Mouse (Mus musculus) myocyte (in vitro differentiated cells): Measurements from ENCODE around the gene Olfr798. TPM values are rescaled to one million over a fixed set of nuclear protein-coding genes. Genes with fewer than 3 reads are reported as not detected.

Experiments
- H3K27me3 ChIP-seq: one replicate; pipeline ENCODE4 v1.6.1; 2011; ENCODE audit not compliant: control insufficient read depth, insufficient read depth, insufficient read length
- H3K36me3 ChIP-seq: one replicate; pipeline ENCODE4 v1.6.1; 2011; ENCODE audit not compliant: control insufficient read depth, insufficient read depth
- H3K4me2 ChIP-seq: one replicate; pipeline ENCODE4 v1.6.1; 2011; ENCODE audit warnings: low read depth, control low read depth
- H3K4me3 ChIP-seq: one replicate; pipeline ENCODE4 v1.5.1; 2011; ENCODE audit warnings: mild to moderate bottlenecking, control low read depth, moderate library complexity
- H3K79me2 ChIP-seq: one replicate; pipeline ENCODE4 v1.6.1; 2011; ENCODE audit not compliant: control insufficient read depth, insufficient read depth
- H3ac ChIP-seq: one replicate; pipeline ENCODE4 v1.6.1; 2011; ENCODE audit not compliant: control insufficient read depth, insufficient read length
- CEBPB ChIP-seq: IDR thresholded peaks from 2 replicates; pipeline ENCODE4 v1.6.1; 2011; ENCODE audit warnings: mild to moderate bottlenecking, moderate library complexity; ENCODE audit not compliant: poor library complexity, insufficient read depth, severe bottlenecking
- E2F4 ChIP-seq: IDR thresholded peaks from one replicate; pipeline ENCODE4 v1.6.1; 2011; ENCODE audit warnings: mild to moderate bottlenecking, control low read depth, moderate library complexity; ENCODE audit not compliant: insufficient read depth
- MAX ChIP-seq: IDR thresholded peaks from one replicate; pipeline ENCODE4 v1.6.1; 2011; ENCODE audit warnings: low read depth, mild to moderate bottlenecking, control low read depth
- MYOD1 ChIP-seq, 3 experiments: IDR thresholded peaks; one replicate each; pipeline ENCODE4 v1.6.1; 2011; ENCODE audit warnings: control low read depth in 2 of 3, low read depth in 2 of 3, mild to moderate bottlenecking in 2 of 3, moderate library complexity in 1 of 3; ENCODE audit not compliant: insufficient read length in 2 of 3, control insufficient read depth in 1 of 3
- MYOG ChIP-seq, 3 experiments: IDR thresholded peaks; one replicate each; pipeline ENCODE4 v1.6.1; 2011; ENCODE audit warnings: control low read depth in 2 of 3, low read depth in 2 of 3, mild to moderate bottlenecking in 2 of 3; ENCODE audit not compliant: insufficient read length in 2 of 3, control insufficient read depth in 1 of 3, insufficient read depth in 1 of 3
- POLR2A ChIP-seq: IDR thresholded peaks from one replicate; pipeline ENCODE4 v1.6.1; 2011; ENCODE audit warnings: low read depth, mild to moderate bottlenecking, control low read depth, moderate library complexity; ENCODE audit not compliant: insufficient read length
- POLR2AphosphoS2 ChIP-seq: IDR thresholded peaks from one replicate; pipeline ENCODE4 v1.6.1; 2011; ENCODE audit warnings: low read depth, control low read depth; ENCODE audit not compliant: insufficient read length
- REST ChIP-seq: IDR thresholded peaks from one replicate; pipeline ENCODE4 v1.6.1; 2011; ENCODE audit warnings: mild to moderate bottlenecking, control low read depth, moderate library complexity; ENCODE audit not compliant: insufficient read depth, insufficient read length
- SRF ChIP-seq: IDR thresholded peaks from one replicate; pipeline ENCODE4 v1.6.1; 2011; ENCODE audit warnings: low read depth; ENCODE audit not compliant: control insufficient read depth, insufficient read length
- TCF12 ChIP-seq: IDR thresholded peaks from one replicate; pipeline ENCODE4 v1.6.1; 2011; ENCODE audit warnings: mild to moderate bottlenecking, control low read depth; ENCODE audit not compliant: poor library complexity, insufficient read depth, severe bottlenecking
- TCF3 ChIP-seq: IDR thresholded peaks from one replicate; pipeline ENCODE4 v1.6.1; 2011; ENCODE audit warnings: low read depth, control low read depth; ENCODE audit not compliant: insufficient read length
- USF1 ChIP-seq: IDR thresholded peaks from one replicate; pipeline ENCODE4 v1.6.1; 2011; ENCODE audit warnings: low read depth, mild to moderate bottlenecking, control low read depth, moderate library complexity
- polyA plus RNA-seq: library from polyadenylated mRNA; unstranded; fragments of >200 nt; fragmentation: generic; extraction: Trizol; gene quantifications from one replicate; pipeline ENCODE4 v1.2.1, GENCODE M21; 2012; ENCODE audit warnings: missing spikeins

The Olfr798 gene
- polyA plus RNA-seq, result not detected

DNA sequence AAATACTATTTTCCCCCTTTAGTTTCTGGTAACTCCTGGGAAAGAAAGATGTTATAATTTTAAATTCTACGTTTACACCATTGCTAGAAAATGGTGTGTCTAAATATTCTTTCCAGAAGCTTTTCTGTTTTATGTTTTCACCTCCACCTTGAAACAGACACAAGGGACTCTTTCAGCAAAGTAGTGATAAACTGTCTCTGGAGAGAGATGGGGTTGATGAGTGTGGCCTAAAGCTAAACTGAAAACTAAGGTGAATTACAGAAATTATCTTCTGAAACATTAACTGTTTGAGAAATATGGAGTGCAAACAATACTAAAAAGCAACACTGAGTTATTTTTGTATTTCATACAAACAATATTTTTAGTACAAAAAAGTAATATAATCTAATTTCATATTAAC, at the start of gene Olfr798:
Gene Olfr798 (minus strand): TSS at position 101 of the 400 bp plus-strand sequence.
- H3ac ChIP-seq, result no peak within 1 kb of the TSS
- no peak within 1 kb of the TSS for H3K4me2 ChIP-seq
- no peaks in the 10 kb centered on the region for H3K27me3 ChIP-seq

DNA sequence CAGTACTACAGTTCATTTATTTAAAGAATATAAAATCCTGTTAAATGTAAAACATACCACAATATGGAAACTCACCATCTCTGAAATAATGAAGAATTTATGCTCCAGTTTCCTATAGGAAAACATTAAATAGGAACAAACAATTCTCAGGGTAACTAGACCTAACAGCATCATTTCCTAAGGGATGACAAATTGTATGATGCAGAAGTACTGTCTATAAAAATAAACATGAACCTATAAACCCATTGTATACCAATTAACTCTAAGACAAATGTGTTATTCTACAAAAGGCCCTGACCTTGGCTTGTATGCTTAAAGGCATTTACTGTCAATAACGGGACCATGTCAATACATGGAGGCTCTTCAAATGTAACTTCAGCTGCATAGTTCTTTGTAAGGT, 46.0 kb upstream of the Olfr798 start, which contains the start of gene Olfr801:
Gene Olfr801 (minus strand): TSS at position 101 of the 400 bp plus-strand sequence.
- Histone ChIP-seq H3K27me3 (no peaks in the 10 kb centered on the region), H3K4me2 (no peak within 1 kb of the TSS), H3K4me3 (no peak within 1 kb of the TSS), H3K79me2 (no peaks in the 10 kb centered on the region), H3ac (no peak within 1 kb of the TSS), H3K36me3 (no peaks in the 10 kb centered on the region)
- TF ChIP-seq MYOD1 (IDR thresholded peaks at IDR 0.05; ENCODE audit: control insufficient read depth in 1 of 3, insufficient read length in 2 of 3, low read depth in 2 of 3) (no peak), TCF12 (no peak), USF1 (no peak)

More for the DNA sequence above, at the start of gene Olfr798:
- H3K36me3 ChIP-seq, result no peaks in the 10 kb centered on the region
- no peak within 1 kb of the TSS for H3K4me3 ChIP-seq
- TF ChIP-seq E2F4 (no peak), POLR2AphosphoS2 (no peak)
- no peaks in the 10 kb centered on the region for H3K79me2 ChIP-seq

DNA sequence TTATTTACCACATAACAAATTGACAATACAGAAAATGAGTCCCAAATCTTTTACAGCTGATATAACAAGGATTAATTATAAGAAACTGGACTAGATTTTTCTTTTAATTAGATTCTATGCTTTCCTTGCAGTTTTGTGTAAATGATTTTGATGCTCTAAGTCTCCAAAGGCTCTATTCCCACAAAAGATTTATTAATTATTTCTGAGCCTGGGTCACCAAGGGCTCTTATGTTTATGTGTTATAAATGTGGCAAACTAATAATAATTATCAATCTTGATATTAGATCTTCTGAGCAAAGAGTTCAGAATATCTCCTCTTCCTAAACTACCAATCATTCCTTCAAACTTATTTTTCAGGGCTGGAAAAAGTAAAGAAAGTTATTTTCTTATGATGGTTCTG, 29.7 kb upstream of the Olfr798 start, which contains the start of gene Olfr800:
Gene Olfr800 (plus strand): TSS at position 301 of the 400 bp plus-strand sequence.
- no peak within 1 kb of the TSS for H3ac ChIP-seq
- H3K4me2 ChIP-seq, result no peak within 1 kb of the TSS
- no peak for TF ChIP-seq SRF
- no peak for TF ChIP-seq TCF12
- TF ChIP-seq TCF3, result no peak
- no peak for TF ChIP-seq E2F4
- TF ChIP-seq POLR2AphosphoS2, result no peak
- TF ChIP-seq MYOG (IDR thresholded peaks at IDR 0.05; ENCODE audit: control insufficient read depth in 1 of 3, insufficient read depth in 1 of 3, insufficient read length in 2 of 3, low read depth in 2 of 3), result no peak
- no peak for TF ChIP-seq POLR2A
- no peak for TF ChIP-seq CEBPB
- no peak for TF ChIP-seq MYOD1 (IDR thresholded peaks at IDR 0.05; ENCODE audit: control insufficient read depth in 1 of 3, insufficient read length in 2 of 3, low read depth in 2 of 3)
- H3K27me3 ChIP-seq, result no peaks in the 10 kb centered on the region
- no peaks in the 10 kb centered on the region for H3K79me2 ChIP-seq
- no peak within 1 kb of the TSS for H3K4me3 ChIP-seq
- no peaks in the 10 kb centered on the region for H3K36me3 ChIP-seq

DNA sequence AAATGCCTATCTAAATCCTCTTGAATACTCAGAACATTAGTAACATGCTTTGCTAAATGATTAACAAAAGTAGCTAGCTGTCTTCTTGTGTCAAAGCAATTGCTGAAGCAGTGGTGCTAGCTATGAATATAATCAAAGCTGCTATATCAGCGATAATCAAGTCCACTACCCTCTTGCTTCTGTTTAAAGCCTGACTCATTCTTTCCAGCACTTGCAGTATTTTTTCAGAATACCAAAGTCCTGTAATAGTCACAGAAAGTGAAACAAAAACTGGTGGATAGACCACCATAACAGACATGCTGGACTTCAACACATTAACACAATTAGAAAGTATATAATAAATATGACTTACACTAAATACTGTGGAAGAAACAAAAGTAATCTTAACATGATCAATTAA, 24.0 kb upstream of the Olfr798 start:
- no peak overlapping the region for H3K4me2 ChIP-seq
- no peaks in the 10 kb centered on the region for H3K79me2 ChIP-seq
- no peaks in the 10 kb centered on the region for H3K36me3 ChIP-seq
- no peak overlapping the region for H3K4me3 ChIP-seq
- H3ac ChIP-seq, result no peak overlapping the region
- no peak for TF ChIP-seq TCF12
- TF ChIP-seq CEBPB, result no peak
- no peak for TF ChIP-seq SRF
- no peak for TF ChIP-seq MYOG (IDR thresholded peaks at IDR 0.05; ENCODE audit: control insufficient read depth in 1 of 3, insufficient read depth in 1 of 3, insufficient read length in 2 of 3, low read depth in 2 of 3)
- TF ChIP-seq POLR2A, result no peak
- TF ChIP-seq MAX, result no peak
- TF ChIP-seq E2F4, result no peak
- no peak for TF ChIP-seq USF1
- TF ChIP-seq REST, result no peak
- no peak for TF ChIP-seq TCF3
- no peak for TF ChIP-seq MYOD1 (IDR thresholded peaks at IDR 0.05; ENCODE audit: control insufficient read depth in 1 of 3, insufficient read length in 2 of 3, low read depth in 2 of 3)
- no peak for TF ChIP-seq POLR2AphosphoS2
- H3K27me3 ChIP-seq, result no peaks in the 10 kb centered on the region

DNA sequence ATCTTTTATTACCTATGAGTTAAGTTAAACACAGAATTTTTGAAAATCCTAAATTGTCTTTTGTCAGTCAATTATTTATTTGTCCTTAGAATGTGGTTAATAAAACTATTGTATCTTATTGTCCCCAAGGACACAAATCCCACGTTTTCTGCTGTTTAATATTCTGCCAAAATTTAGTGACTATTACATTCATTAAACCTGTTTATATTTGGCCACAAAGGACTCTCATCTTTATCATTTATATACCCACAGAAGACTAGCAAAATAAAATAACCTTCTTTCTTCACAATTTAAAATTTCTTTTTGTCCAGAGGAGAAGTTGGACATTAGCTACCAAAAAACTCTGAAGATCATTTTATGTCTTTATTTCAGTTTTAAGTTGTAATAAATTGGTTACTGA, 9.4 kb upstream of the Olfr798 start, which contains the start of gene Olfr799:
Gene Olfr799 (plus strand): TSS at position 301 of the 400 bp plus-strand sequence.
- TF ChIP-seq SRF (no peak), TCF3 (no peak), MAX (no peak), CEBPB (no peak), TCF12 (no peak), MYOG (IDR thresholded peaks at IDR 0.05; ENCODE audit: control insufficient read depth in 1 of 3, insufficient read depth in 1 of 3, insufficient read length in 2 of 3, low read depth in 2 of 3) (no peak), POLR2A (no peak), E2F4 (no peak), REST (no peak), USF1 (no peak), POLR2AphosphoS2 (no peak), MYOD1 (IDR thresholded peaks at IDR 0.05; ENCODE audit: control insufficient read depth in 1 of 3, insufficient read length in 2 of 3, low read depth in 2 of 3) (no peak)
- no peaks in the 10 kb centered on the region for H3K36me3 ChIP-seq
- no peak within 1 kb of the TSS for H3K4me3 ChIP-seq
- H3ac ChIP-seq, result no peak within 1 kb of the TSS
- H3K79me2 ChIP-seq, result no peaks in the 10 kb centered on the region
- H3K27me3 ChIP-seq, result no peaks in the 10 kb centered on the region
- no peak within 1 kb of the TSS for H3K4me2 ChIP-seq
